Mouse (Mus musculus) ES-Bruce4 (cell line): ENCODE measurements around the gene Stim1.

Source experiments
- CTCF ChIP-seq: IDR thresholded peaks from one replicate; pipeline ENCODE4 v1.8.1; 2011; ENCODE audit warnings: low read depth, low read length
- EP300 ChIP-seq: IDR thresholded peaks from 2 replicates; pipeline ENCODE4 v1.6.1; 2011; ENCODE audit warnings: low read depth, low read length; ENCODE audit not compliant: insufficient read depth
- POLR2A ChIP-seq: IDR thresholded peaks from one replicate; pipeline ENCODE4 v1.8.1; 2011; ENCODE audit warnings: low read length; ENCODE audit not compliant: insufficient read depth

GRCm38 (mm10) chr7:102331476-102331875, 63.9 kb downstream of the Stim1 start:
- TF ChIP-seq CTCF (no peak), POLR2A (no peak), EP300 (no peak)
